8 mouse cellular contexts compared by ENCODE assay signal in genomic region chr5:149050588-149051160, GRCm38 (mm10). TPM values are rescaled to one million over a fixed set of nuclear protein-coding genes. Genes with fewer than 3 reads are reported as not detected.
DNase-seq lines count a peak whose midpoint lies in the region; ATAC-seq and TF ChIP-seq lines count a peak whose summit lies in the region.

No protein-coding gene starts in this region.

- TF ChIP-seq POLR2A in embryonic fibroblast, embryonic 13.5 days (IDR thresholded peaks at IDR 0.05; ENCODE audit: low read depth, low read length), result peak; percentile 17; the same call in 1 of the 2 replicates
- no peak for TF ChIP-seq POLR2A in small intestine, adult 2 months (IDR thresholded peaks at IDR 0.05; ENCODE audit: low read depth, low read length)

- peak; percentile 16 for DNase-seq in lung, postnatal 0 days (ENCODE audit: low spot score)
- DNase-seq in lung, postnatal 25 days (ENCODE audit: low spot score), result no peak
- DNase-seq in adrenal gland, postnatal 14 days, result no peak
- no peak for DNase-seq in frontal cortex, adult 2 months (ENCODE audit: extremely low spot score in 1 of 2, low spot score in 1 of 2)
- DNase-seq in urinary bladder, adult 18-20 months (ENCODE audit: low spot score in 2 of 2), result no peak

- H3K27ac ChIP-seq in lung, postnatal 0 days (ENCODE audit: low read length), result peak overlapping the region; percentile 100
- peak overlapping the region; percentile 81 for H3K27ac ChIP-seq in embryonic fibroblast, embryonic 13.5 days (ENCODE audit: insufficient read depth, low read length)
- peak overlapping the region; percentile 100 for H3K27ac ChIP-seq in intestine, postnatal 0 days (ENCODE audit: low read depth, low read length)
- peak overlapping the region; percentile 89 for H3K27ac ChIP-seq in small intestine, adult 2 months (ENCODE audit: insufficient read depth, low read depth, low read length)

- no peaks in the 10 kb centered on the region for H3K27me3 ChIP-seq in lung, postnatal 0 days (replicated peaks; ENCODE audit: insufficient read depth, low read length)
- H3K27me3 ChIP-seq in intestine, postnatal 0 days (replicated peaks; ENCODE audit: control insufficient read depth, insufficient read depth, low read length), result no peaks in the 10 kb centered on the region
- H3K27me3 ChIP-seq in small intestine, adult 2 months (ENCODE audit: control insufficient read depth, insufficient read depth, low read length), result no peaks in the 10 kb centered on the region

- WGBS in lung, postnatal 0 days, result 5% methylated on average over 10 of the region's 10 CpGs
- 6% methylated on average over 10 of the region's 10 CpGs for WGBS in intestine, postnatal 0 days
- WGBS in small intestine, adult 2 months, result 2% methylated on average over 10 of the region's 10 CpGs

- no peak for TF ChIP-seq EP300 in lung, postnatal 0 days (IDR thresholded peaks at IDR 0.05)

- peak overlapping the region; percentile 63 for H3K4me2 ChIP-seq in lung, postnatal 0 days (replicated peaks; ENCODE audit: low read depth, low read length)
- H3K4me2 ChIP-seq in intestine, postnatal 0 days (replicated peaks; ENCODE audit: low read depth), result peak overlapping the region; percentile 98

- peak overlapping the region; percentile 100; the same call in 1 of the 2 replicates for H3K9ac ChIP-seq in lung, postnatal 0 days (replicated peaks; ENCODE audit: low read depth)
- H3K9ac ChIP-seq in intestine, postnatal 0 days (ENCODE audit: low read depth, low read length), result peak overlapping the region; percentile 99

- TF ChIP-seq CTCF in lung, postnatal 0 days (IDR thresholded peaks at IDR 0.05), result no peak
- TF ChIP-seq CTCF in embryonic fibroblast, embryonic 13.5 days (IDR thresholded peaks at IDR 0.05; ENCODE audit: borderline replicate concordance, insufficient read depth, low read length), result no peak
- TF ChIP-seq CTCF in intestine, postnatal 0 days (IDR thresholded peaks at IDR 0.05; ENCODE audit: low read depth), result no peak
- no peak for TF ChIP-seq CTCF in small intestine, adult 2 months (IDR thresholded peaks at IDR 0.05; ENCODE audit: extremely low read depth, insufficient read length, insufficient replicate concordance, low read depth, low read length)

- peak overlapping the region; percentile 87 for H3K4me3 ChIP-seq in lung, postnatal 0 days (ENCODE audit: low read depth, low read length)
- peak overlapping the region; percentile 99 for H3K4me3 ChIP-seq in embryonic fibroblast, embryonic 13.5 days (ENCODE audit: insufficient read depth, low read length)
- peak overlapping the region; percentile 85 for H3K4me3 ChIP-seq in intestine, postnatal 0 days (ENCODE audit: low read depth, low read length)
- H3K4me3 ChIP-seq in small intestine, adult 2 months (ENCODE audit: low read depth, low read length), result peak overlapping the region; percentile 93

- no peak for ATAC-seq in lung, postnatal 0 days
- ATAC-seq in intestine, postnatal 0 days, result no peak

- H3K4me1 ChIP-seq in lung, postnatal 0 days (ENCODE audit: insufficient read depth, low read depth, low read length), result no peaks in the 10 kb centered on the region
- H3K4me1 ChIP-seq in embryonic fibroblast, embryonic 13.5 days (ENCODE audit: control insufficient read depth, insufficient read depth, low read length), result peaks cover 3% of the 10 kb centered on the region; the same call in 1 of the 2 replicates
- 0 out of 2 replicates have a peak, but pooled peaks cover 3% of the 10 kb centered on the region for H3K4me1 ChIP-seq in intestine, postnatal 0 days (replicated peaks; ENCODE audit: control insufficient read depth, insufficient read depth, low read length)
- H3K4me1 ChIP-seq in small intestine, adult 2 months (ENCODE audit: control insufficient read depth, insufficient read depth, insufficient read length, low read length), result peaks cover 2% of the 10 kb centered on the region

- peaks cover 6% of the 10 kb centered on the region; the same call in 1 of the 2 replicates for H3K36me3 ChIP-seq in lung, postnatal 0 days (ENCODE audit: insufficient read depth, low read length)
- H3K36me3 ChIP-seq in intestine, postnatal 0 days (ENCODE audit: control insufficient read depth, insufficient read depth), result peaks cover 9% of the 10 kb centered on the region; the same call in 1 of the 2 replicates
- peaks cover 11% of the 10 kb centered on the region for H3K36me3 ChIP-seq in small intestine, adult 2 months (ENCODE audit: control insufficient read depth, insufficient read depth, low read length)

- H3K9me3 ChIP-seq in lung, postnatal 0 days (ENCODE audit: low read length), result no peaks in the 10 kb centered on the region
- H3K9me3 ChIP-seq in intestine, postnatal 0 days (ENCODE audit: control insufficient read depth), result no peaks in the 10 kb centered on the region

RNA-seq across cellular contexts. Expression of gene Gm42791, which starts 55.7 kb away (rescaled TPM):
- polyA plus RNA-seq in lung, postnatal 0 days (2015; fragmentation: Nextera tagmentation; extraction: Ambion mirVana), result 0.78 and 1.2 TPM in 2 replicates
- polyA plus RNA-seq in embryonic fibroblast, embryonic 13.5 days (2011; ENCODE audit: insufficient read length, low read depth, missing spikeins), result 7.0 and 7.1 TPM in 2 replicates
- not detected in 2 replicates for polyA plus RNA-seq in intestine, postnatal 0 days (2015; fragmentation: Nextera tagmentation; extraction: Ambion mirVana)
- polyA plus RNA-seq in small intestine, adult 2 months (2012; rRNA removed), result not detected in 2 replicates
- 5.6 and 6.2 TPM in 2 replicates for total RNA-seq in adrenal gland, postnatal 14 days (2021)
- polyA plus RNA-seq in frontal cortex, adult 2 months (2012; rRNA removed), result not detected in 2 replicates
